Mouse (Mus musculus) yolk sac, embryonic 10.5 days (tissue): ENCODE measurements around the gene Esp1.
"Not testable (repeated sequence)": the region's sequence is repeated elsewhere in the genome, so short reads cannot be mapped to it uniquely, and the experiment has no call there.

Experiments used
- DNase-seq: peaks from one replicate; pipeline ENCODE4 v3.0.0-alpha.2; 2017; ENCODE audit warnings: low spot score

Esp1 gene

DNA sequence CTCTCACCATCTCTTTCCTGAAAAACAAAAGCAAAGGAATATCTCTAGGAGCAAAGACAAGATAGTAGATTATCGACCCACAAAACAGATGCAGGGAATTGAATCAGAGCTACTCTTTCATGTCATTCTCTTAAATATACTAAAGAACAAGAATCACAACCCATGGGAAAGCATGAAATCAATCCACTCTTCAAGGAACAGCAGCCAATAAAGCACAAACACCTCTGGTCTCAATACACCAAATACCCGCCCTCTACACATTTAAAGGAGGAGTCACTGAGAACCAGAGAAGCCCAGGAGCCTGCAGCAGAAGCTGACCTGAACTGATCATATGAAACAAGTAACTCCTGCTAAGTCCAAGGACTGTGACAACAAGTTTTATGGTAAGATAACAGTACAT, at the start of gene Esp1:
Esp1 (plus strand) TSS at position 301 of the 400 bp plus-strand sequence.
- DNase-seq, result no peak

DNA sequence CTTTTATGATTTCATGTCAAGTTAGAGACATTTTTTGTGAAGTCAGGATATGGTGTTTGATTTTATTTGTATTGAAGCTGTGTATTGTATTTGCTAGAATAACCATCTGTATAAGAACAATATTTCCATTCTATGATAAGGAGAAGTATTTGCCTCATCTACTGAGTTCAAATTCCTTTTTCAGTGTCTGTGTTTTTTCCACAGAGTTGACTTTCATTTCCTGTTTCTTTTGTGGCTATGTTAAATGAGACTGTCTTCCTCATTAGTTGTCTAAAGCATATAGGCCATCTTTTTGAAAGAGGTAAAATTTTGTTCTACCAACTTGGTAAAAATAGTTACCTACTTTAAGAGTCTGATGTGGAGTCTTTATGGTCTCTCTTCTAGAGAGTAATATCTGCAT, 10.6 kb upstream of the Esp1 start:
- no peak for DNase-seq

DNA sequence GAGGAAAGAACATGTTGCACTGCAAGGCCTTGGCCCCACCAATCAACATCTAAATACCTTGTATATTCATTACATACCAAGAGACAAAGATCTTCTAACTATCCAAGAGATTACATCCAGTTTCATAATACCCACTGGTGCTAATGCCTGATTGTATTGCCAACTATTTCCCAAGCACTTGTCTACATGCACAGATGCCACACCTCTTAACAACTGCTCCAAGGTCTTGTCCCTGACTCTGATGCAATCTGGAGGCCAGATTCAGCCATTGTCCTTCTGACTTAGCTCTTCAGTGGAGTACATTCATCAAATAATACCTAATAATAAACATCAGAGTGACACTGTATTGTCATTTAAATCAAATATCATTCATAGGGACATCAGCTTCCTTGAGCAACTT, 9.9 kb upstream of the Esp1 start:
- not testable (repeated sequence) for DNase-seq

DNA sequence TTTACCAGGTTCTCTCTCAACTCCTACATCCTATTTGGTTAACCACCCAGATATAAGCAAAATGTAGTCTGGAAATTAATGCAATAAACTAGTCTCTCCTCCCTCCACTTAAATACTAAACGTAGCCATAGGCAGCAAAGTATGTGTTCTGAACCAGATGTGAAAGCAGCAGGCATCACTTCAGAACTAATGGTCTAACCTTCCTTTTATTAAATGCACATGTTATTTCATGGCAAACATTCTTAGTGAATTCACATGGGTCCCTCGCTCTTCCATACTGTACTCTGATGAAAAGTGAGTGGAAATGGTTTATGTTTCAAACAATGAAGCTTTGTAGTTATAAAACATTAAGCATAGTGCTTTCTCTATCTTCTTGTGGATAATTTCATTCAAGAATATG, 4.4 kb downstream of the Esp1 start:
- no peak for DNase-seq

DNA sequence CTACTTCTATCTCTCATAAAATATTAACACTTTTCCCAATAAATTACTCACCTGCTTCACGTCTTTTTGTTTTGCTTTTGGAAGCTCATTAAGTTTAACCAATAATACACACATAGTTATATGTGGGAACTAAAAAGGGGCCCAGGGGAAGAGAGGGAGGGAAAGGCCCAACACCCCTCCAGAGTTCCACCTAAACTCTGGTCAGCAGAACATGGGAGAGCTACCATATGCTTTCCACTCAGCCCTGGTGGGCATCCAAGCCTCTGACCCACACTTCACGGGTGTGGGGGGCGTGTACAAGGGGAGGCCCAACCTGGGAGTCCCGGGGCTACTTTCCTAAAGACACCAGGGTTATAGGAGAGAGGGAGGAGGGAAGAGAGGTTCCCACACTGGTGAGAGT, 4.8 kb downstream of the Esp1 start:
- no peak for DNase-seq

DNA sequence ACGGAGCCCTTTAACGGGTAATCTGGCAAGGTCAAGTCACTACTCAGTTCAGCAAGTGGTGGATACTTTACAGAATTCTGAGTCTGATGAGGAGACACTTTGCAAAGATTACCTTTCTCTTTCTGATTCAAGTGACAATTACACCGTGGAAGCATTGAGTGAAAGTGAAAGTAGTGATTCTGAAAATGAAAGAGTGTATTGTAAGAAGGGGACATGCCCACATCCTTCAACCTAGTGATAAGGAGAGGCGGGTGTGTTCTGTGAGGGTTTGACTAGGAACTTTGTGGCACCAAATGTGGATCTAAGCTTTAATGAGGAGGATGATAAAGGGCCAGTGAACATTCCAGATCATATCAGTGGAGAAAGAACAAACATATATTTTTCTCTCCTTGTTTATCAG, 36.7 kb downstream of the Esp1 start:
- DNase-seq, result no peak

DNA sequence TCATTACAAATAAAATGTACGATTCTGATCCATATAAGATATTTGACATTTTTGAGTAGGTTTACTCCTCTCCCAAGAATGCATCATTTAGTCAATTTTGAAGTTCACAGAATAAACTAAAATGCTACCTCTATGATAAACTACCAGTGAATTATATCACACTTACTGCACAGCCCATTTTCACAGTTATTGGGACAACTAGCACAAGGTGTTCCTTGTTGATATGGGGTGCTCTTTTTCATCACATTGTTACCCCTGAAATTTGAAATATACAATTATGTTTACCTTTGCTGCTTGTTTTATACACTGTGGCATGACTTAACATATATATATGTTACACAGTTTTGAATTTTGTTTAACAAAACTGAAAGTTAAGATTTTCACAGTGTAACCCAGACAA, 40.2 kb downstream of the Esp1 start:
- no peak for DNase-seq
